Mouse (Mus musculus) liver, embryonic 11.5 days (tissue): ENCODE measurements around the gene Ogdh. TPM values are rescaled to one million over a fixed set of nuclear protein-coding genes. Genes with fewer than 3 reads are reported as not detected.

Experiments
- ATAC-seq: fragments of 200-750 bp; cut with Nextera tagmentation; replicated peaks from 2 replicates; pipeline ENCODE4 v1.8.0; 2017; ENCODE audit warnings: moderate number of reproducible peaks, mild to moderate bottlenecking, moderate TSS enrichment, moderate library complexity; ENCODE audit not compliant: low FRiP score
- DNase-seq: peaks from one replicate; pipeline ENCODE4 v3.0.0-alpha.2; 2017; ENCODE audit warnings: low spot score
- H3K27ac ChIP-seq: fragments of 300-500 bp; sonication (generic); 2 replicates; pipeline ENCODE4 v1.5.1; 2014; ENCODE audit warnings: mild to moderate bottlenecking, low read depth, low read length, control low read depth
- H3K27me3 ChIP-seq: fragments of 300-500 bp; sonication (generic); replicated peaks from 2 replicates; pipeline ENCODE4 v1.6.1; 2014; ENCODE audit warnings: low read length, mixed read lengths; ENCODE audit not compliant: control insufficient read depth, insufficient read depth
- H3K36me3 ChIP-seq: fragments of 300-500 bp; sonication (generic); 2 replicates; pipeline ENCODE4 v1.6.1; 2014; ENCODE audit warnings: mild to moderate bottlenecking, low read length, moderate library complexity, mixed read lengths; ENCODE audit not compliant: control insufficient read depth, insufficient read depth
- H3K4me1 ChIP-seq: fragments of 300-500 bp; sonication (generic); replicated peaks from 2 replicates; pipeline ENCODE4 v1.6.1; 2014; ENCODE audit warnings: low read length, mixed read lengths; ENCODE audit not compliant: control insufficient read depth, insufficient read depth
- H3K4me2 ChIP-seq: fragments of 300-500 bp; sonication (generic); 2 replicates; pipeline ENCODE4 v1.6.1; 2014; ENCODE audit warnings: mild to moderate bottlenecking, control low read depth, moderate library complexity
- H3K4me3 ChIP-seq: fragments of 300-500 bp; sonication (generic); 2 replicates; pipeline ENCODE4 v1.5.1; 2014; ENCODE audit warnings: low read depth, low read length, control low read depth
- H3K9ac ChIP-seq: fragments of 300-500 bp; sonication (generic); 2 replicates; pipeline ENCODE4 v1.6.1; 2014; ENCODE audit warnings: low read depth, low read length, control low read depth
- H3K9me3 ChIP-seq: fragments of 300-500 bp; sonication (generic); 2 replicates; pipeline ENCODE4 v1.6.1; 2016; ENCODE audit warnings: low read length, inconsistent platforms, mixed read lengths; ENCODE audit not compliant: control insufficient read depth
- WGBS: fragments of 180-500 bp; shearing (Covaris S2); extraction: QIAGEN DNeasy Blood & Tissue Kit; methylation state at CpG from one replicate; pipeline ENCODE4 v1.1.7; 2014; 5-methylcytosine and 5-hydroxymethylcytosine counted together
- polyA plus RNA-seq: library from polyadenylated mRNA; unstranded; fragments of >200 nt; fragmentation: Nextera tagmentation; extraction: Ambion mirVana; gene quantifications from 2 replicates; pipeline ENCODE4 v1.2.1, GENCODE M21; 2014

Gene Ogdh
- polyA plus RNA-seq, 1 experiment from 2014 or later = 124 TPM

DNA sequence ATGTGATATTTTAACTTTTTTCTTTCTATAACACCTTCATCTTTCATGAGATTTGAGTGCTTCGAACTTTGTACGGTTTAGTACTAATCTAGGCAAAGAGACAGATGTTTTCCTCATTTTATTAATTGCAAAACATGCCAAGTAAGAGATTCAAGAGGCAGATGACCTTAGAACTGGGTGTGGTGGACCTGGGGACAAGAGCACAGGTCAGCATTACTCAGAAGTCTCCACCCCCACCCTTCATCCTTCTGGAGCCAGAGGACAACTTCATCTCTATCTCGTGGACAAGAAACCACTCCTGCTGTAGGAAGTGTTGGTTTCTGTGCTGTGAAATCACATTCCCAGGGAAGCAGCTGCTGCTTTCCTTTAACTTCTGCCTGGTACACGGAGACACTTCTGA lies 16.7 kb downstream of the Ogdh start:
- DNase-seq (no peak), ATAC-seq (no peak)
- Histone ChIP-seq H3K27ac (no peak overlapping the region), H3K4me2 (no peak overlapping the region), H3K9me3 (no peaks in the 10 kb centered on the region), H3K36me3 (peaks cover 19% of the 10 kb centered on the region), H3K27me3 (no peaks in the 10 kb centered on the region), H3K9ac (no peak overlapping the region), H3K4me3 (no peak overlapping the region), H3K4me1 (no peaks in the 10 kb centered on the region)
- WGBS = 93% methylated on average over 4 of the region's 4 CpGs

DNA sequence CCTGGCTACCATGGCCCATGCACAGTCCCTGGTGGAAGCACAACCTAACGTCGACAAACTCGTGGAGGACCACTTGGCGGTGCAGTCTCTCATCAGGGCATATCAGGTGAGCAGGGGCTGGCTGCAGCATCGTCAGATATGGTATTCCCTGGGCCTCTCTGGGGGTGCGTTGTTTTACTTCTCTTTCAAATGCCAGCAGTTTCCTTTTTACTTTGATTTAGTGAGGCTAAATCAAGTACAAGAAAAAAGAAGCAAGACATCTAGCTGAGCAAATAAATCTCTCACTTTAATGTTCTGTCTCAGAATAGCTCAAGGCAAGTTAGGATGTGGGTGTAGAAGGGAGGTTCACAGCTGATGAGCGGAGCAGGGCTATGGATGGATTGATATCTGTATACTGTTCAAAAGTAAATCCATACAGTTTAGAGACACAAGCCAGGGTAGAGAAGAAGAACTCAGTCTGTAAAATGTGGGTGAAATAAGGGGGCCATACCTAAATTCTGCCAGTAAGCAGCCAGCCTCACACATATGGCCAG lies 22.5 kb downstream of the Ogdh start:
- Histone ChIP-seq H3K4me3 (no peak overlapping the region), H3K36me3 (peaks cover 40% of the 10 kb centered on the region), H3K27ac (no peak overlapping the region), H3K4me2 (no peak overlapping the region), H3K4me1 (no peaks in the 10 kb centered on the region), H3K27me3 (no peaks in the 10 kb centered on the region), H3K9ac (no peak overlapping the region), H3K9me3 (no peaks in the 10 kb centered on the region)
- DNase-seq (no peak), ATAC-seq (no peak)
- WGBS = 85% methylated on average over 7 of the region's 7 CpGs

DNA sequence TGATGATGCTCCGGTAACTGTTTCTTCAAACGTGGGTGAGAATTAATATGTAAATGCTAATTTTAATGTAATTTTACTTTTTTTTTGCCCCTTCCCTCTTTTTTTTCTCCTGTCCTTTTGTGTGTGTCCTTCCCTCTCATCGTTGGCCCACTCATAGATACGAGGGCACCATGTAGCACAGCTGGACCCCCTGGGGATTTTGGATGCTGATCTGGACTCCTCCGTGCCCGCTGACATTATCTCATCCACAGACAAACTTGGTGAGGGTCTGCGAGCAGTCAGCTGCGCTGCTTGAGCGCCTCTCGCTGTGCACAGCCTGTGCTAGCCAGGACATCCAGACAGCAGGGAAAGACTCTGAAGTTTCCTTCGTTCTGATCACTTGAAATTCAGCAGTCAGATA lies 25.4 kb downstream of the Ogdh start:
- H3K27me3 ChIP-seq = no peaks in the 10 kb centered on the region
- H3K4me3 ChIP-seq = no peak overlapping the region
- no peaks in the 10 kb centered on the region for H3K9me3 ChIP-seq
- no peak overlapping the region for H3K27ac ChIP-seq
- DNase-seq (no peak), ATAC-seq (no peak)
- WGBS = 92% methylated on average over 11 of the region's 11 CpGs
- peaks cover 39% of the 10 kb centered on the region for H3K36me3 ChIP-seq
- H3K9ac ChIP-seq = no peak overlapping the region
- no peak overlapping the region for H3K4me2 ChIP-seq
- no peaks in the 10 kb centered on the region for H3K4me1 ChIP-seq

- no peaks in the 10 kb centered on the region for H3K4me1 ChIP-seq
- no peaks in the 10 kb centered on the region for H3K27me3 ChIP-seq
- peaks cover 34% of the 10 kb centered on the region for H3K36me3 ChIP-seq
- ATAC-seq (no peak), DNase-seq (no peak)
- H3K9ac ChIP-seq = no peak overlapping the region
- H3K4me3 ChIP-seq = no peak overlapping the region
- H3K9me3 ChIP-seq = no peaks in the 10 kb centered on the region
- no peak overlapping the region for H3K4me2 ChIP-seq
- H3K27ac ChIP-seq = no peak overlapping the region
- 81% methylated on average over 5 of the region's 5 CpGs for WGBS
These were observed 27.1 kb downstream of the Ogdh start for GRCm38 (mm10) chr11:6318559-6318958.

DNA sequence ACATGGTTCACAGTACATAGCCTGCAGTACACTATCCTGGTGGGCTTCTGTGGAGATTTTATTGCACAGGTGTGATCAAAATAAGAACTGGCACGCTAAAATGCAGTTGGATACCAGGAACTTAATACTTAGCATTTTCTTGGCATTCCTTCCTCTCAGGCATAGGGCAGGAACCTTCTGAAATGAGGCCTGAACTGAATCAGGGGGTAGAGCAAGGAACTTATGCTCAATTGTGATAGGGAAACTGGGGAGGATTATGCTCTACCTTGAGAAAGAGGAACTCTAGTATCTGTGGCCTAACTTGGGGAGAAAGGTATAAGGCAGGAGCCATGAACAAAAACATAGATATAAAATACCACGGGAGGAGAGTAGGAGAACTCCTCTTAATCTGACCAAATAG lies 27.9 kb downstream of the Ogdh start:
- Histone ChIP-seq H3K4me2 (no peak overlapping the region), H3K4me3 (no peak overlapping the region), H3K9ac (no peak overlapping the region), H3K27me3 (no peaks in the 10 kb centered on the region), H3K9me3 (no peaks in the 10 kb centered on the region), H3K36me3 (peaks cover 26% of the 10 kb centered on the region), H3K27ac (no peak overlapping the region), H3K4me1 (no peaks in the 10 kb centered on the region)
- ATAC-seq = no peak
- WGBS = 67% methylated on average over 2 of the region's 2 CpGs
- DNase-seq = no peak

DNA sequence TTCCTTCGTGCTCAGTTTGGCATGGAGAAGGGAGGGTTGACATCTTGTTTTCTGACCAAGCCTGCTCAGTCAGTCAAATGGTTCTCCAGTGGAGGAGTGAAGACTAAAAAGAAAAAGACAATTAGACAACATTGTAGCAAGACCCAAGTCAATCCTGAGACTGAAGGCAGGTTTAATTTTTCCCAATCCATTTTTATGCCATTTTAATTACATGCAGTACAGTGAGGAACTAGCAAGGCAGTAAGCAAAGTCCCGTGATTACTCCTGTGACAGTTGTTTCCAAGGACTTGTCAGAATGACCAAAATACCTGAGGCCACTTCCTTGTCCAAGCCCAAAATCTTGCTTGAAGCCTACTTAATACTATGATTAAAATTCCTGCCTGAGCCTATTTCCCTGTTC lies 30.7 kb downstream of the Ogdh start:
- Histone ChIP-seq H3K27ac (no peak overlapping the region), H3K4me3 (no peak overlapping the region), H3K4me1 (no peaks in the 10 kb centered on the region), H3K9ac (no peak overlapping the region), H3K36me3 (peaks cover 14% of the 10 kb centered on the region), H3K27me3 (no peaks in the 10 kb centered on the region), H3K4me2 (no peak overlapping the region), H3K9me3 (no peaks in the 10 kb centered on the region)
- ATAC-seq (no peak), DNase-seq (no peak)
- 87% methylated on average over 2 of the region's 2 CpGs for WGBS

GRCm38 (mm10) chr11:6323348-6323747 lies 31.9 kb downstream of the Ogdh start:
- Histone ChIP-seq H3K9me3 (no peaks in the 10 kb centered on the region), H3K4me2 (no peak overlapping the region), H3K4me1 (no peaks in the 10 kb centered on the region), H3K9ac (no peak overlapping the region), H3K27me3 (no peaks in the 10 kb centered on the region), H3K36me3 (peaks cover 10% of the 10 kb centered on the region), H3K4me3 (no peak overlapping the region), H3K27ac (no peak overlapping the region)
- no peak for DNase-seq
- no peak for ATAC-seq
- 80% methylated on average over 5 of the region's 5 CpGs for WGBS

DNA sequence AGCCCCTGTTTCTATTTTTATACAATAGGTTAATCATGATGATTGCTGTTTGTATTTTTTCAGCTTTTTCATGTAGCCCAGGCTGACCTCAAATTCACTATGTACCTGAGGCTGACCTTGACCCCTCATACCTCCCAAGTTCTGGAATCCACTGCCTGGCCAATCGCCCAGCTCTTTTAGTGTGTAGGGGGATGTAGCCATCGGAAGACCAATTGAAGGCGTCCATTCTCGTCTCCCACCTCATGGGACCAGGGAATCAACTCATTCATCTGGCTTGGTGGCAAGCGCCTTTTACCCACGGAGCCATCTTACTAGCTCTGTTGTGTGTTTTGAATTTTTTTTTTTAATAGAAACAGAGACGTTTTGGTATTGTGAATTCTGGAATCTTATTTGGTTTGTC lies 39.8 kb downstream of the Ogdh start:
- Histone ChIP-seq H3K27me3 (no peaks in the 10 kb centered on the region), H3K4me1 (no peaks in the 10 kb centered on the region), H3K9me3 (no peaks in the 10 kb centered on the region), H3K36me3 (peaks cover 4% of the 10 kb centered on the region; the same call in 1 of the 2 replicates), H3K4me2 (no peak overlapping the region), H3K9ac (no peak overlapping the region), H3K27ac (no peak overlapping the region), H3K4me3 (no peak overlapping the region)
- ATAC-seq (no peak), DNase-seq (no peak)
- WGBS = 91% methylated on average over 7 of the region's 7 CpGs

GRCm38 (mm10) chr11:6332606-6333005 lies 41.2 kb downstream of the Ogdh start:
- no peak overlapping the region for H3K27ac ChIP-seq
- no peaks in the 10 kb centered on the region for H3K4me1 ChIP-seq
- ATAC-seq (no peak), DNase-seq (no peak)
- 74% methylated on average over 3 of the region's 3 CpGs for WGBS
- no peaks in the 10 kb centered on the region for H3K9me3 ChIP-seq
- no peak overlapping the region for H3K9ac ChIP-seq
- H3K27me3 ChIP-seq = no peaks in the 10 kb centered on the region
- H3K4me2 ChIP-seq = no peak overlapping the region
- H3K4me3 ChIP-seq = no peak overlapping the region
- peaks cover 6% of the 10 kb centered on the region; the same call in 1 of the 2 replicates for H3K36me3 ChIP-seq
